Mouse (Mus musculus): ENCODE data around the gene Rpl37a. TPM values are rescaled to one million over a fixed set of nuclear protein-coding genes. Genes with fewer than 3 reads are reported as not detected.

The Rpl37a gene
- 2,774 TPM for polyA plus RNA-seq (2017; shearing (Covaris generic))

GRCm38 (mm10) chr1:72710753-72711653 is at the start of gene Rpl37a:
TSS of gene Rpl37a (plus strand) at chr1:72711290.

DNA sequence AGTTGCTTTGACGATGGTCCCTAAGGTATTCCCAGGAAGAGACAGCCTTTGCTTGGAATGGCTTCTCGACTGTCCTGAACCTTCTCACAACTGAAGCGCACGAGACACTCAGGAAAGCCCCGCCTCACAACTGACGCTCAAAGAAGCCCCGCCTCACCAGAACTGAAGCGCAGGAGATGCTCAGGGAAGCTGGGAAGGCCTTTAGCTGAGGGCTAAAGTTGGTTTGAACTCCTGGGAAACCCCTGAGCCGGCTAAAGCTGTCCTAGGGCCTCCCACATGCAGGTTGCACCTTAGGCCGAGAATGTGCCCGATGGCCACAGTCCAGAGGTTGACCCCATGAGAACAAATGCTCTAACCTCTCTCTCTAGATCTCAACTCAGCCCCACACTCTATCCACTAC is 10.6 kb upstream of the Rpl37a start, which contains the start of gene Ankar:
Gene Ankar (minus strand): TSS at position 101 of the 400 bp plus-strand sequence.

Other genes starting within 250 kb of the Rpl37a start
- not detected for gene March4, start 174.4 kb upstream of the Rpl37a start, polyA plus RNA-seq (2017; shearing (Covaris generic))
- 28.3 TPM for gene Smarcal1, start 128.0 kb upstream of the Rpl37a start, polyA plus RNA-seq (2017; shearing (Covaris generic))
- 0.28 TPM for gene Ankar, start 10.7 kb upstream of the Rpl37a start, polyA plus RNA-seq (2017; shearing (Covaris generic))
- not detected for gene Igfbp2, start 113.2 kb downstream of the Rpl37a start, polyA plus RNA-seq (2017; shearing (Covaris generic))
- not detected for gene Igfbp5, start 163.6 kb downstream of the Rpl37a start, polyA plus RNA-seq (2017; shearing (Covaris generic))